Mouse (Mus musculus) CH12.LX (cell line): ENCODE results near the gene Kifc5b.

Experiments used
- CHD1 ChIP-seq: IDR thresholded peaks from 2 replicates; pipeline ENCODE4 v1.6.1; 2012; ENCODE audit warnings: low read depth, low read length, improper control_type of control experiment, inconsistent platforms
- CTCF ChIP-seq, 2 experiments: IDR thresholded peaks in 1 of 2; conservative IDR thresholded peaks in 1 of 2; 2 replicates each; pipeline ENCODE4 v1.5.1; 2011 to 2012; ENCODE audit warnings: low read depth in 2 of 2, low read length in 2 of 2, improper control_type of control experiment in 1 of 2, inconsistent platforms in 1 of 2, mild to moderate bottlenecking in 1 of 2, moderate library complexity in 1 of 2
- EP300 ChIP-seq: IDR thresholded peaks from 2 replicates; pipeline ENCODE4 v1.6.1; 2011; ENCODE audit warnings: low read length, improper control_type of control experiment
- POLR2A ChIP-seq: IDR thresholded peaks from 2 replicates; pipeline ENCODE4 v1.6.1; 2011; ENCODE audit warnings: low read depth, mild to moderate bottlenecking, improper control_type of control experiment, low read length
- POLR2AphosphoS2 ChIP-seq: IDR thresholded peaks from 2 replicates; pipeline ENCODE4 v1.6.1; 2011; ENCODE audit warnings: low read depth, low read length, improper control_type of control experiment
- RAD21 ChIP-seq: IDR thresholded peaks from 2 replicates; pipeline ENCODE4 v1.6.1; 2011; ENCODE audit warnings: low read depth, mild to moderate bottlenecking, low read length, improper control_type of control experiment, moderate library complexity
- RCOR1 ChIP-seq: conservative IDR thresholded peaks from 2 replicates; pipeline ENCODE4 v1.6.1; 2012; ENCODE audit warnings: low read depth, mild to moderate bottlenecking, inconsistent platforms, low read length, improper control_type of control experiment
- SMC3 ChIP-seq: IDR thresholded peaks from 2 replicates; pipeline ENCODE4 v1.6.1; 2011; ENCODE audit warnings: low read depth, low read length, improper control_type of control experiment
- TCF12 ChIP-seq: IDR thresholded peaks from 2 replicates; pipeline ENCODE4 v1.6.1; 2014; ENCODE audit warnings: low read depth, mild to moderate bottlenecking, inconsistent platforms, low read length, improper control_type of control experiment
- USF1 ChIP-seq: IDR thresholded peaks from 2 replicates; pipeline ENCODE4 v1.6.1; 2014; ENCODE audit warnings: low read depth, mild to moderate bottlenecking, inconsistent platforms, low read length, improper control_type of control experiment
- ZKSCAN1 ChIP-seq: IDR thresholded peaks from 2 replicates; pipeline ENCODE4 v1.6.1; 2012; ENCODE audit warnings: low read depth, inconsistent platforms, low read length, improper control_type of control experiment, borderline replicate concordance
- ZNF384 ChIP-seq: IDR thresholded peaks from 2 replicates; pipeline ENCODE4 v1.6.1; 2012; ENCODE audit warnings: low read depth, low read length, improper control_type of control experiment, inconsistent platforms

- TF ChIP-seq RCOR1 (no peak), RAD21 (no peak), CTCF (conservative IDR thresholded peaks at IDR 0.05 in 1 of 2, IDR thresholded peaks at IDR 0.05 in 1 of 2; ENCODE audit: low read depth in 2 of 2, low read length in 2 of 2) (no peak), POLR2A (no peak), EP300 (no peak), POLR2AphosphoS2 (no peak), TCF12 (no peak), USF1 (no peak), ZNF384 (no peak), CHD1 (no peak), ZKSCAN1 (no peak), SMC3 (no peak)
Observed at GRCm38 (mm10) chr17:26918343-26918742, 1.5 kb downstream of the Kifc5b start.
